Mouse (Mus musculus) cerebral cortex, adult 2 months (tissue): ENCODE measurements around the gene Cldn19.

Experiments
- WGBS: fragments of 180-500 bp; shearing (Covaris S2); methylation state at CpG from one replicate; pipeline ENCODE4 v1.1.7; 2018; 5-methylcytosine and 5-hydroxymethylcytosine counted together

The Cldn19 gene

DNA sequence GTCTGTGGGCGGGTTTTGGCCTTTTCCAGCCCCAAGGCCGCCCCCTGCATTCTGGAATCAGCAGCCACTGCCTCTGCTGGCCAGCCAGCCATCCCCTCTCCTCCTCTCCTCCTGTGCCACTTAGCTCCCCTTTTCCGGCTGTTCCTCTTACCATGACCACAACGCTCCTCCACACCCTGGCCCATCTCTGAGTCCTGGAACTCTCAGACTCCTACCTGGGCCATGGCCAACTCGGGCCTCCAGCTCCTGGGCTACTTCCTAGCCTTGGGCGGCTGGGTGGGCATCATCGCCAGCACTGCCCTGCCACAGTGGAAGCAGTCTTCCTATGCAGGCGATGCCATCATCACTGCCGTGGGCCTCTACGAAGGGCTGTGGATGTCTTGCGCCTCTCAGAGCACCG is at the start of gene Cldn19:
Gene Cldn19, plus strand, starts transcription at position 64 of the 400 bp plus-strand sequence.
- 76% methylated on average over 12 of the region's 12 CpGs for WGBS

DNA sequence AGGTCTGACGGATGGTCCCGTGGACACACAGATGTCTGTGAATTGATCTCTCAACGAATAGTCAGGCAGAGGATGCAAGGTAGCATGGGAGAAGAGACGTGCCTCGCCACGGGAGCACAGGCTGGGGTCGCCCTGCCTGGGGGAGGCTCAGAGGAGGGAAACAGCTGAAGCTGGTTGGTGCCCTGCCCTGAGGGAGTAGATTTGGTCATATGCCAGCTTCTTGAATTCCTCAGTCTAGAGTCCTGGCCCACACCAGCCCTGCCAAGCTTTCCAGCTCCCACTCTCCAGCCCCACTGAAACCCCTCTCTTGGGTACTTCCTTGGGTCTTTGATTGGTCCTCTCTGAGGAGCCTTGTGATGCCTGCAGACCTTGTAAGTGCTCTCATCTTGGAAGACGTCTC is 38.5 kb upstream of the Cldn19 start:
- WGBS: 60% methylated on average over 8 of the region's 8 CpGs

DNA sequence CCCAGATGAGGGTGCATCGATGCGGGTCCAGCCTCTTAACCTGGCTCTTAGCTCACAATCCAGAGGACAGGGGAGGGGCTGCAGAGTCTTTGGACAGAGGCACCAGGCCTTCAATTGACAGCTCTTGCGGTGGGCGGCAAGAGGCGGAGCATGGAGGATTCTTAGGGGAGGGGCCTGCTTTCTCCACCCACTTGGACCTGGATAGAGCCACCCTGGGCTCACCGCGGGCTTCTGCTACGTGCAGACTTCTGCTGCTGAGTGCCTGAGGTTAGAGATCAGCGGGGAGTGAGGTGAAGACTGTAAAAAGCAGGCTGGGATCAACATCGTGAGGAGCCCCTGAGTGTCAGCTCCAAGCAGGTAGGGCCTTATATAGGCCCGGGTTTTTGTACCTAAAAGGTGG is 37.0 kb upstream of the Cldn19 start, which contains the start of gene Tmem269:
Gene Tmem269, minus strand, starts transcription at position 49 of the 400 bp plus-strand sequence.
- WGBS: 32% methylated on average over 11 of the region's 11 CpGs

DNA sequence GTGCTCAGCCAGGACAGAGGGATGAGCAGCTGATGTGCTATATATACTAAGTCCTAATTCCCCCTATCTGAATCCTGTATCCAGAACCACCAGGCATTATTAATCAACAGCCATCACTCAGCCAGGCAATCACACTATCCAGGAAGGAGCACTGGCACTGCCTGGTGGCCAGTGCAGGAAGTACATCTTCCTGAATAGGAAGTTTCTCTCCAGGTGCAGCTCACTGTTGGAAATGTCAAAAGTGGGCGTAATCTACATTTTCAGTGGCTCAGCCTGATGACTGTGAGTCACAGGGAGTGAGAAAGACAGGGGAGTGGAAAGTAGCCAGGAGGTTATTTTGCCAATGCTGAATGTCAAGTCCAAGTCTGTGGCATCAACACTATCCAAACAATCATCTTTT is 31.5 kb upstream of the Cldn19 start:
- WGBS: 55% methylated on average over 1 of the region's 1 CpGs

DNA sequence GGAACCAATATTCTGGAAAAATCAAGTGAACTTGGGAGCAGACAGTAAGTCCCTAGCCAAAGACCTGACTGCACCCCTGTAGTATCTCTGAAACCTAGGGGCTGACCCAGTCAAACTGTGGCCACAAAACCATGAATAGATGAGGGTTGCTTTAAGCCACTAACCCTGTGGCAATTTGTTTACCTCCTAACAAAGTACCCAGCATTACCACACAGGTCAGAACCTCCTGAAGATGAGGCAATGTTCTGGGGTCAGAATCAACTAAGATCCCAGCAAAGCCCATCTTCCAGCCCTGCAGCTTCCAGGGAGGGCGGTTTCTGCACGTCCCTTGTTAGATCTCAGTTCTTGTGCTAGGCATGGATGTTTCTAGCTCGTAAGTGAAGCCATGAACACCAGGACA is 30.7 kb upstream of the Cldn19 start:
- WGBS: 95% methylated on average over 3 of the region's 3 CpGs

DNA sequence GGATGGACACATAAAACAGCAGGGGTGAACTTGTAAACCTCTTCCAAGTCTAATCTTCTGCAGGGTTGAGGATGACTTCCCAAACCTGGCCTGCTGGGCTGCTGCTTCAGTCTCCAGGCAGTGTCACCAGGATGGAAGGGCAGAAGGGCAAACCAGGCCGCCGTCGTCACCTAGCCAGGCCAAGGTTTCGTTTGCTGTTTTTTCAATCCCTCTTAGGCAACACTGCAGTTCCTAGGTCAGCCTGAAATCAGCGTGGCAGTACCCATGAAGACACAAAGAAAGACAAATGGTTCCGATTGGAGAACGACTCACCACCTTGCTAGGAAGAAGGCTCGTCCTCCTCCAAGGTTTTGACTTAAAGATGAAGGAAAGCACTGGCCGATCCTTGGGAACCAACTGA is 29.5 kb upstream of the Cldn19 start:
- 90% methylated on average over 9 of the region's 9 CpGs for WGBS

DNA sequence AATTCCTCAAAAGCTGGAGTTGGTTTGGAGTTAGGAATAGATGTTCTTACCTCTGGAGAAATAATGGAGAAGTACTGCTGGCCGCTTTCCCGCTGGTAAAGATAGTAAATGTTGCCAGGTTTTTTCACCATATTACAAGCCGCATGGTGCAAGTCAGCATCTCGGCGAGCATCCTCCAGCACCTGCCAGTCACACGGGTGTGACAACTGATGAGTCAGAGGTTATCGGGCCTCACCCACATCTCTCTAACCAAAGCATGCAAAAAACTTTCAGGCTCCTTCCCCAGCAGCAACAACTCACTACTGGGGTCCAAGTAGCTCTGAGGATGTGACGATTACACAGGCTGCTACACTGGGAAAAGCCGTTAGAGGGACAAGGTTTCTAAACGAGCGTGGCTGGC is 28.5 kb upstream of the Cldn19 start:
- 89% methylated on average over 11 of the region's 11 CpGs for WGBS

DNA sequence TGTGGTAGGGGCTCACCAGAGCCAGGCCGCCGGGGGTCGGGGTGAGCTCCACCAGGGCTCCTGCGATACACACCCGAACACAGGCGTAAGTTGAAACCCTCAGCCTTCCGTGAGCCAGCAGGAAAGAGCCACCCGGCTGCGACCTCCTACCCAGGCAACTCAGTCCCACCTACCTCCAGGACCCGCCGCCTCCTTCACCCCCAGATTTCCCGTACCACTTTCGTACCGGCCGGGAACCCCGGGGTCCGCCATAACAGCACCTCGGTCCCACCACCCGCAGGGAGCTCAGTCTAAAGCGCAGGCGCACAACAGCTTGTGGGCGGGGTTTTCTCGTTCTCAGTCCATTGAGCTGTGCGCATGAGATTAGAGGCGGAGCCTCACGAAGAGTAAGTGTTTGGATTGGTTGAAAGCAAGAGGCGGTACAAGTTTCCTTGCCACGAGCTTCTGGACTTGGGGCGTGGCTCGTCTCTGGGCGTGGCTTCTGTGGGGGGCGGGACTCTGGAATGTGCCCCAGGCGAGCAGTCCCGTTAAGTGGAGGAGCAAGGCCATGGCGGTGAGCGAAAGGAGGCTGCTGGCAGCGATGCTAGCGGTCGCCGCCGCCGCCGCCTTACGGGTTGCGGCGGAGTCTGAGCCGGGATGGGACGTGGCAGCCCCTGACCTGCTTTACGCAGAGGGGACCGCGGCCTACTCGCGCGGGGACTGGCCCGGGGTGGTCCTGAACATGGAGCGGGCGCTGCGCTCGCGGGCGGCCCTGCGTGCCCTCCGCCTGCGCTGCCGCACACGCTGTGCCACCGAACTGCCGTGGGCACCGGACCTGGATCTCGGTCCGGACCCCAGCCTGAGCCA is 22.6 kb upstream of the Cldn19 start, which contains the start of the genes AU022252 and P3h1:
Gene AU022252, minus strand, starts transcription at position 303 of the 846 bp plus-strand sequence.
Gene P3h1, plus strand, starts transcription at position 506 of the 846 bp plus-strand sequence.
- WGBS: under 1% methylated on average over 71 of the region's 71 CpGs

DNA sequence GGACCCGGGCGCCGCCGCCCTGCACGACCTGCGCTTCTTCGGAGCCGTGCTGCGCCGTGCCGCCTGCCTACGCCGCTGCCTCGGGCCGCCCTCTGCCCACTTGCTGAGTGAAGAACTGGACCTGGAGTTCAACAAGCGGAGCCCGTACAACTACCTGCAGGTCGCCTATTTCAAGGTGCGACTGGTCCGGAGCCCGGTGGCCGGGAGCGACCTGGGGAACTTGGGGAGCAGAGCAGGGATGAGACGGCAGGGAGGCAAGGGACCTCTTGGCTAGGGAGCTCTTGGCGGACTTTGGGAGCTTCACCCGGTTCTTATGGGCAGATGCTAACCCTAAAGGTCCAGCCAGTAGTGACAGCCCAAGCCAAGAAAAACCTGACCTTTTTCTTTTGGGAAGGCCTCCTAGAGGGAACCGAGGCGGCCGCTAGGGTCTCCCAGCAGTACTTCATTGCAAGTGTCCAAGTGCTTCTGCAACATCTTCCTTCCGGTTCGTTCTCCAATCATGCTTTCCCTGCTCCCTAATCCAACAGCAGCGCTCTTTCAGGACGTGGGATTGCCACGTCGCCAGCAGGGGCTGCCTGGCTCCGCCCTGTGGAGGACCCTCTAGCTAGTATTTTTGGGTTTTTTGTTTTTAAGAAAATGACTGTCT is 21.8 kb upstream of the Cldn19 start:
- WGBS: under 1% methylated on average over 36 of the region's 36 CpGs

DNA sequence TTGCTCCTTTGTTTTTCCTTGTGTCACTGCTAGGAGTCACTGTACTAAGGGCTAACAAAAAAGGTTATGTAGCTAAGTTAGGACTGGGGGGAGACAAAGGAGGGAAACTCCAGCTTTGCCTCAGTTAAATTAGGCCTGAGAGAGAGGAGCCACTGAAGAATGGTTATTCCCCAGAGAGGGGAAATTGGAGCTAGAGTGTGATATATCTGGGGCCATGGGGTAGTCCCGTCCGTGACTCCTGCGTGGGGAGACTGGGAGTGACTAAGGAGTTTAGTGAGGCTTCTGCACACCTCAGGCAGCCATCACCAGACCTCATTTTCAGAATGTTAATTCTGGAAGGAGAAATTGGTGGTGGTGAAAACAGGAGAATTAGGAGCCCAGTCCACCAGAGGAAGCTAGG is 20.9 kb upstream of the Cldn19 start:
- 88% methylated on average over 3 of the region's 3 CpGs for WGBS

DNA sequence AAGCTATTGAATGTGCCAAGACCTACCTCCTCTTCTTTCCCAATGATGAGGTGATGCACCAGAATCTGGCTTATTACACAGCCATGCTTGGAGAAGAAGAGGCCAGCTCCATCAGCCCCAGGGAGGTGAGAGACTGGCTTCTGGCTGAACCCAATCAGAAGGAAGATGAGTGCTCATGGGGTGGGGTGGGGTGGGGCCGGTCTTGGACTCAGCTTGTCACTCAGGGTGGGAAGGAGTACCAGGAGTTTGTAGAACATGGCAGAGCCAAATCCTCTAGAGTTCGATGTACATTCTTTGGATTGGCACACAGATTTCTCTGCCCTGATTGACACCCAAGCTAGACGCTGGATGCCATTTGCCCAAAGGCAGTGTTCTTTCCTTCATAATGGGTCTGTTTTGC is 16.6 kb upstream of the Cldn19 start:
- 55% methylated on average over 3 of the region's 3 CpGs for WGBS

DNA sequence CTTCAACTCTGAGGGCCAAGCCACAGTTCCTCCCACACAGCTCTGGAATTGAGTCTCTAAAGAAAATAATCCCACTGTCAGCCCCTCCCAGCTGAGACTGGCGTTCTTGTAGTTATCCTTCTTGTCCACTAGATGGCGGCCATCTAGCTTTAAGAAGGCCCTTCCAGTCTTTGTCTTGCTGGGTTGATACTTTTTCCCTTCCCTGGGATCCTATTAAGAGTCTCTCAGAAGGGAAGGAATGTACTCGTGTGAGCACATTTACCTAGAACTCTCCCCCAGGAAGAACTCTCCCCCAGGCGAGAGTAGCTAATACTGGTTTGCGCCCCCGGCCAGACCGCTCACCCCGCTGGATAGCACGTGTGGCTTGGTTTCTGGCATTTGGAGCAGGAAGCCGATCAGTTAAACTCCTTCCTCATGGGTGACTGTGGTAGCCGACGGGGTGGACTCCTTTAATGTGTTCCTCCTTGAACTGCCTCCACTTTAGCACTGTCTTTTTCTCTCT is 16.0 kb upstream of the Cldn19 start:
- WGBS: 38% methylated on average over 12 of the region's 12 CpGs

DNA sequence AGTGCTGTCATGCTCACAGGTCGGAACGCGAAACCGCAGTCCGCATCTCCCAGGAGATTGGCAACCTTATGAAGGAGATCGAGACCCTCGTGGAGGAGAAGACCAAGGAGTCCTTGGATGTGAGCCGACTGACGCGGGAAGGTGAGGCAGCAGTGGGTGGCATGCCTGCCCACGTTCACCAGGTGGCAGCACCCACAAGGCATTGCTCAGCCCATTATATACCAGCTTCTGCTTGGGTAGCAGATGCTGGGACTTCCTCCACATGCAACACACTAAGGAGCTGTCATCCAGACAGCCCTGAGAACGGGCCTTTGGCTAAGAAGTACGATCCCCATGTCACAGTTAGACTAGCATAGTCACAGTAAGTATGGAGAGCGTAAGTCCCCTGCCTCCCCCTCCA is 13.6 kb upstream of the Cldn19 start:
- whole genome bisulfite sequencing: 56% methylated on average over 14 of the region's 14 CpGs

DNA sequence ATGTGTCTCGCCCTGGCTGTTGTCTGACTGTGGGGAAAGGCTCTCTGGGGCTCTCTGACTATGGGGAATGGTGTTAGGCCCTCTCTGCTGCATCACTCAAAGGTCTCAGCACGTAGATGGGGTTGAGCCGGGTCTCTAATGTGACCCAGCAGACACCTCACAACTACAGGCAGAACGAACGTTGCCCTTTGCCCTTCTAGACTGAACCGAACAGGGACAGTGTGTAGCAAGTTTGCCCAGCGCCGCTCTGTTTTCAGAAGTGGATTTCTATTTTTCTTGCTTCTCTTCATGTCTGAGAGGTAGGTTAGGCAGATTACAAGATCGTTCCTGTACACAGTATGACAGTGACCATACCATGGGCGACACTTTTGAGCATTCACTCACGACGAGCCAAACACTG is 12.6 kb upstream of the Cldn19 start:
- WGBS: 96% methylated on average over 12 of the region's 12 CpGs

DNA sequence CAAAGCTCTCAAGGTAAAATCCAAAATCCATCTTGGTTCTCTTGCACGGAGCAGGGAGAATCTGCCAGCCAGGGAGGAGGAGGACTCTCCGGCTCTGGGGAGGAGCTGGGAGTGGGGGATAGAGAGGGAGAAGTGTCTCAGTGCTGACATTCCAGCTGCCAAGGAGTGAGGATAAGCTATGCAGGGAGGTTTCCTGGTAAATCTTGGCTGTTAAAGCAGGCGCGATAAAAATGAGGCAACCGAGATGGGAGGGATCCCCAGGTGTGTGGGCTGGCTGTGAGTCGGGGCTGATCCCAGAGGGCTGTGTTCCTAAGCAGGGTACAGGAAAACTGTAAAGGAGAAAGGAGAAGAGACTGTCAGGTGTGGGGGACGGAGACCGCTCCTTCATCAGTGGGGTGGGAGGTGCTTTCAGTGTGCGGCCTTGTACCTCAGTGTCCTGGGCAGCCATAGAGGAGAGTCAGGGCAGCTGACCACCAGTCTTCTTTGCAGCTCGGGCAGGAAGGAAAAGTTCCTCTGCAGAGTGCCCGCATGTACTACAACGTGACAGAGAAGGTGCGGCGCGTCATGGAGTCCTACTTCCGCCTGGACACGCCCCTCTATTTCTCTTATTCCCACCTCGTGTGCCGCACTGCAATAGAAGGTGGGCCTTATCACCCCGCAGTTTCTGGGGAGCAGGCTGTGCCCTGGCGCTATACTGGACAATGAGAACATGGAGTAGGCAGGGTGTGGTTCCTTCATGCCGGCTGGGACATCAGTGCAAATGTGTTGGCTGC is 10.6 kb upstream of the Cldn19 start:
- WGBS: 62% methylated on average over 22 of the region's 22 CpGs

DNA sequence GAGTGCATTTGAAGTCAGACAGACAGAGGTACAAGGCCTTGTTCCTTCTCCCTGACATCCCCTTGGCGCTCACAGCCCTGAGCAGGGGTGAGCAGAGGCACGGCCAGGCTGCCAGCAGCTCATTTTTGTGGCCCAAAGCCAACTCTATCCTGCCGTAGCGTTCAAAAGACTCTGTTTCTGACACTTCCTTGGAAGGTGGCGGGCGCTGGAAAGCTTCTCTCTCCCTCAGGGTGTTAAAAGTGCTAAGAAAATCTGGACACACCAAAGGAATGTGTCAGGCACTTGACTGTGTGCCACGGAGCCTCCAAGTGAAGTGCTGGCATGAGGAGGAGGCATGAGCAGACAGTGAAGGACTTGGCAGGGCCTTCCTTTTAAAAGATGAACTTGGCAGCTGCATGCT is 9.7 kb upstream of the Cldn19 start:
- WGBS: 33% methylated on average over 7 of the region's 7 CpGs

DNA sequence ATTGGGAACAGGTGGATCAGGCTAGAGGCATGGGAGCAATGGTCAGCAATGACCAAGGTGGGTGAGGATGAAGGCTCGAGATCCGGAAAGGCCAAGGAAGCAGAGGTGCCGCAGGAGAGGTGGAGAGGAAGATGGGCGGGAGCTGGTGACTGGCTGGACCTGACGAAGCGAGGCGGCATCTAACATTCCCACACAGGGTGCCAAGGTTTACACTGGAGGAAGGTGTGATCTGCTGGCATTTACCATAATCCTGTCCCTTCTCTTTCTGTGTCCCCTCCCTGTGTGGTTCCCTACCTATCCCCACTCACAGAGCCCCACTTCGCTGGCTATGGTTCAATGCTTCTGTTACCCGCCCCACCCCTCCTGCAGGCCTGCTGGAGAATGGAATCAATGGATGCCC is 9.3 kb upstream of the Cldn19 start:
- WGBS: 69% methylated on average over 9 of the region's 9 CpGs

DNA sequence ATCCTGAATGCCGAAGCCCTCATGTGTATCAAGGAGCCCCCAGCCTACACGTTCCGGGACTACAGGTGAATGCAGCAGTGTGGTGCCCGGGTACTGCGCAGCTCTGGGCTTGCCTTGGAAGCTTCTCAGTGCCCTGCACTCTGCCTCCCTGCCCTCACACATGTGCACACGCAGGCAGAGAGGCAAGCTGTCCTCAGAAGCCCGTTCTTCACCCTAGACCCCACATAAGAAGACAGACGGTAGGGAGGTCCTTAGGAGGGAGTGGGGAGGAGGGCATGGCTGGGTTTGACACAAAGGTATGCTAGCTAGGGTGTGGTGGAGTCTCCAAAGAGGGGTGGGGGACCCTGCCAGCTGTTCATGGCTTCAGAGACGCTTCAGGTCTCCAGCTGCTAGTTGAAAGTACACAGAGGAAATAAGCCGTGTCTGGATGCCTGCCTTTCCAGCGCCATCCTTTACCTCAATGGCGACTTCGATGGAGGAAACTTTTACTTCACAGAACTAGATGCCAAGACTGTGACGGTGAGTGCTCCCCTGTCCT is 8.5 kb upstream of the Cldn19 start:
- WGBS: 75% methylated on average over 14 of the region's 14 CpGs

DNA sequence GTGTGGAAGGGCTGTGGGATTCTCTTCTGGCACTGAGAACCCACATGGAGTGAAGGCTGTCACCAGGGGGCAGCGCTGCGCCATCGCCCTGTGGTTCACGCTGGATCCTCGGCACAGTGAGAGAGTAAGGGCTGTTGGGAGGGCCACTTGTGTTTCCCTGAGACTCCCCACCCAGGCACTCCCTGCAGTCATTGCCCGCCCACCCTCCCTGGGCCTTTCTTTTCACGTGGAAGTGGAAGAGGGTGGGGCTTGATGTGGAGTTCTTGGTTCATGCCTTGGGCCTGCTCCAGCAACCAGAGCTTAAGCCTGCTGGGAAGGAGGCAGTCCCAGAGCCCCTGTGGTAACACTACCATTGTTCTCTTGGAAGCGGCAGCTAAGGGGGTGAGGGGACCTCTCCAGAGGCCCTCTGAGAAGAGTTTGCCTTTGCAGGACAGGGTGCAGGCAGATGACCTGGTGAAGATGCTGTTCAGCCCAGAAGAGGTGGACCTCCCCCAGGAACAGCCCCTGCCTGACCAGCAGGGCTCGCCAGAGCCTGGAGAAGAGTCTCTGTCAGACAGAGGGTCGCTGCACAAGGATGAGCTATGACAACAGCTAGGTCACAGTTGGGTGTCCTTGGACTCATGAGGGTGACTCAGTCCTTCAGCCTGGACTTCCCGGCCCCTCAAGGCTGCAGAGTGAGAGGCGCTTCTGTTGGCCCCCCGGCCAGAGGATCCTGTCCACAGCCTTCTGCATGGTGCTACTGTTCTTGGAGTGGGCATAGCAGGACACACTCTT is 7.6 kb upstream of the Cldn19 start:
- WGBS: 43% methylated on average over 13 of the region's 13 CpGs

DNA sequence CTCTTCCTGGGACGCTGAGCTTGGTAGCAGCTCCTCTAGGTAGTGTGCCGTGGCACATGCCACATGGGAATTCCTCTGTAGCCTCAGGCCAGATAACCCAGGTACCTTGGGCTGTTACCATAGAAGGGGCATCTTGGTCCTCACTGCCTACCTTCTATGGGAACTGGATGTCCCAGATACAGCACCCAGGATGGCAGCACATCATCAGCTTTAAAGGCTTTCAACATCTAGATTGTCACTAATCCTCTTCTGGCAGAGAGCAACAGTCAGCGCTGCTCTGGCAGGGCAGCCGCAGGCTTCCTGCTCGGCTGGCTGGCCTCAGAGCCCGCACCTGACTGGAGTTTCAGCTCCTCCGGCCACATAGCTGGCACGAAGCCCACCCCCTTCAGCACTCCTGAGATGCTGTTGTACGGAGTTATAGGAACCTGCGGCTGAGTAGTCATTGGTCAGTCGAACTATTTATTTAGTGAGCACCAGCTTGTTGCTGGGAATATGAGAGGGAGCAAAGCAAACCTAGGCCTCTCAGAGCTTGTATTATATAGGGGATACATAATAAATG is 6.7 kb upstream of the Cldn19 start:
- WGBS: 82% methylated on average over 11 of the region's 11 CpGs
